Mouse (Mus musculus): ENCODE data around the gene Ccnb1ip1.

Ccnb1ip1 gene

DNA sequence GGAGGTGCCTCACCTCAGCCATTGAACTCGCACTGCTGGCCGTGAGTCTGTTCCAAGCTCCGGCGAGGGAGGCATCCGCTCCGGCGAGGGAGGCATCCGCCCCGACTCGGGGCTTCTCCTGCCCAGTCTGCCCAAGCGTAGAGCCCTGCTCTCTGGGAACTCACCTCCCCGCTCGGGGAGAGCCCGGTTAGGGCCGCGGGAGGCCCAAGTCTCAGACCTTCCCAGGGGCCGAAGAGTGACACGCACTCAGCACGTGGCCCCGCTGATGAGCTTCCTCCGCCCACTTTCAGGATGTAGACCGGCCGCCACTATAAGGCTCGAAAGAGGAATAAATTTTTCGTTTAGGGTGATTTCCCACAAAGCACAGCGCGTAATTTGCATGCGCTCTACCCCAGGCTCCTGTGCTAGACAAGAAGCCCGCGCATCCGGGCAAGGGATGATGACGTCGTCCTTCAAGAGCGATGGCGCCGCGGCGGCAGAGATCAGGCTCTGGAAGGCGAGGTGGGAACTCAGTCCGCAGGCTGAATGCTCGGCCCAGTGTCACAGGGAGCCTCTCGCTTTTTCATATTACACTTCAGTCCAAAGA, at the start of gene Ccnb1ip1, which contains the start of gene Parp2:
Ccnb1ip1 (minus strand) TSS at position 246 of the 586 bp plus-strand sequence.
Parp2 (plus strand) TSS at position 355 of the 586 bp plus-strand sequence.
- in situ Hi-C loops (cut with MboI): loop anchor here (10.0 kb wide), 2 partner anchors 127 to 257 kb away; partner anchors contain the start of genes Pip4p1 and Pnp

DNA sequence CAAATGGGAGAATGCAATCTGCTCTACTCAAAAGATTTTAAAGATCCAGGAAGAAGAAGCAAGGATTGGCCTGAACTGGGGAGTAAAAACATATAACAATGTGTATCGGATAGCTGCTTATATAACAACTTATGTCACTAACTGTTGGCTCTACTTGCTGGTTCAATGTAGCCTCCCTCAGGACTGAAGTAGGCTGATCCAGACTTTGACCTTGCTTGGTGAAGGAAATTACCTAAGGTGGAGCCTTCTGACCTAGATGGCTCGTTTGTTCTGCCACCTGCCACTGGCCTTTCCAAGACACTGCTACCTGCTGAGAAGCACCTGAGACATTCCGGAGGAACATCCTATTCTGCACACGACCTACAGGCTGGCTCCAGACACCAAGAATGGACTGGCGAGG, 48.3 kb upstream of the Ccnb1ip1 start:
- in situ Hi-C loops (cut with MboI): no loop called here

DNA sequence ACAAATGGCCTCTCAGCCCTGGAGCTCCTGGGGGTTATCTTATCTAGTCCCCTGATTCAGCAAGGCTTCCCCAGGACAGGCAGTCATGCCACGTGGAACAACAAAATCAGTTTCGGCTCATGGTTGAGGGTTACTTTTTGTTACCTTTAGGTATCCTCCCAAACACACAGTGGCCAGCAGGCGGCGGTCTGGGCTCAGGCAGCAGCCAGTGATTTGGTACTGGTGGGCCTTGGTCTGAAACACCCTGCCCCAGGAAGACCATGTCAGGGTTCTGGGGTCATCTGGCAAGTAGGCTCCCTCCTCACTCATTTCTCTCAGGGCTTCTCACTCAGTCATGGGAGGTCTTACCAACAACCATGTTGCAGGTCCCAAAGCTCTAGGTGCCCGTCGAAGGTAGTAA, 29.7 kb upstream of the Ccnb1ip1 start:
- in situ Hi-C loops (cut with MboI): no loop called here

DNA sequence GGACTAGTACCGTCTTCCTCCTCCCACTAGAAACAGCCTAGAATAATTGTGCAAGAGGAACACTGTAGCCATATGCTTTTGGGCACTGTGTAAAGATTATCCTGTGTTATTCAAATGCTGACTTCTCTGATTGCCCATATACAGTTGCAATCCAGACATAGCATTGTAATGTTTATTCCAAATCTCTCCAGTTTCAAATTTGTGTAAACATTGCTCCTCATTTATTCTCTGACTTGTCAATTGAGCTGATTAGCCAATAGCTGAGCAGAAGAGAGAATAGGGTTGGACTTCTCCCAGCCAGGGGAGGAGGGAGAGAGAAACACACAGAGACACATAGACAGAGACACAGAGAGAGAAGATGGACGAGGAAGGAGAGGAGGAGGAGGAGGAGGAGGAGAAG, 26.9 kb upstream of the Ccnb1ip1 start:
- in situ Hi-C loops (cut with MboI): no loop called here

DNA sequence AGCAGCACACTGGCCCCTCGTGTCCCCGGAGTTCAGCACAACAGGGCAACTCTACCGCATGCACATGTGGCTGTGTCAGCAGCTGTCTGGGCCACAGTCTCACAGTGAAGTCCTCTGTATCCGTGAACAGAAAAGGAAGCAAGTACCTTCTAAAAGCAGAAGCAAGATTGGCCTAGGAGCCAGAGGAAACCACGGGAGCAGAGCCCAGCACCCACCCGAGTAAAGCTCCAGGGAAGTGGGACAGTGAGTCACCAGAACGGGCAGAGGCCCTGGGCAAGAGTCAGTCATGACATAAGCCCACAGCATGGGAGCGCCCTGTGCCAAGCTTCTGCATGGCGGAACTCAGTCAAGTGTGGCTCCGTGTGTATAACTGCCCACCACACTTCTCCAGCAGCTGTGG, 26.4 kb upstream of the Ccnb1ip1 start:
- in situ Hi-C loops (cut with MboI): no loop called here

DNA sequence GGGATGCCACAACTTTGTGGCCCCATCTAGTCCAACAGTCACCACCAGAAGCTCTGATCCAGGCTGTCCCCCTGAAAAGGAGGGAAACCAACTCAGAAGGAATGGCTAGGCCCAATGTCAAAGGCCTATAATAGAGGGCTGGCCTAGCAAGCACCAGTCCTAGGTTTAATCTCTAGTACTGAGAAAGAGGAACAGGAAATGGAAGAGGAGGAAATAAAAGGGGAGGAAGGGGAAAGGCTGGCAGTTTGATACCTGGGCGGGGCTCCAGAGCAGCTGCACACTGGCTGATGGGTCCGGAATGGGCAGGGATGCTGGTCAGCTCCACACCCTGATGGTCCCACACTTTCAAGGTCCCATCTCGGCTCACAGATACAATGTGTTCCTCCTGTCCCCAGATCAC, 22.3 kb upstream of the Ccnb1ip1 start:
- in situ Hi-C loops (cut with MboI): loop anchor here (10.0 kb wide), 1 partner anchor 95 kb away; the partner anchor contains the start of genes Apex1 and Osgep

DNA sequence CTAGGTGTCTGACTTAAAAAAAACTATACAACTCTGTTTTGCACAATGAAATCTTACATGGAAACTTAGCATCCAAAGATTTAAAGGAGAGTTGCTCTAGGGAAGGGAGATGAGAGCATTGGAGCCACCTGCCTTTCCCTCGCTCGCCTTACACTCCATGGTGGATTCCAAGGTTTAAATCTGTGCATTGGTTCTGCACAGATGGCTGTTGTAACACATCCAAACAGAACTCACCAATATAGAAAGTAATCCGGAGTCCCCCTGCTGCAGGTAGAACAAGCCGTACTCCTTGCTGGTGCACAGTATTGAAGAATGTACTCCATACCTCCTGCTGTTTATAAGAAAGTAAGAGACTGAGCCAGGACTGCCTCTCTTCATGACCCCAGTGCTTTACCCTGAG, 19.0 kb upstream of the Ccnb1ip1 start:
- in situ Hi-C loops (cut with MboI): loop anchor here (10.0 kb wide), 1 partner anchor 98 kb away; the partner anchor contains the start of genes Apex1 and Osgep

DNA sequence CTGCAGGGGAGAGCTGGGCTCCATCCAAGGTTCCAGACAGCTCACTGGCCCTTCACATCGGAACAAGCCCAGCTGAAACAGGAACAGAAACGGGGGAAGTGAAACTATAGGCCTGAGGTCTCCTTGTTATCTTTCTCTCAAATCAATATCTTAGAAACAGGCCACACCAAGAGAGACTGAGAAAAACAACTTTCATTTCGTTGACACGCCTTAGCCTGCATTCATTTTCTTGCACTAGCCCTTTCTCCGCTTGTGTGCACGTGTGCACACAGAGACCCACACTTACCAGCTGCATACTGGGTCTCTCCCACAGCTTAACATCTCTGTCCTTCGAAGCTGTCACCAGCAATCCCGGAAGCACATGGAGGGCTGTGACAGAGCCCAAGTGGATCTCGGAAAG, 16.7 kb upstream of the Ccnb1ip1 start:
- in situ Hi-C loops (cut with MboI): loop anchor here (10.0 kb wide), 1 partner anchor 101 kb away; the partner anchor contains the start of genes Apex1 and Osgep

DNA sequence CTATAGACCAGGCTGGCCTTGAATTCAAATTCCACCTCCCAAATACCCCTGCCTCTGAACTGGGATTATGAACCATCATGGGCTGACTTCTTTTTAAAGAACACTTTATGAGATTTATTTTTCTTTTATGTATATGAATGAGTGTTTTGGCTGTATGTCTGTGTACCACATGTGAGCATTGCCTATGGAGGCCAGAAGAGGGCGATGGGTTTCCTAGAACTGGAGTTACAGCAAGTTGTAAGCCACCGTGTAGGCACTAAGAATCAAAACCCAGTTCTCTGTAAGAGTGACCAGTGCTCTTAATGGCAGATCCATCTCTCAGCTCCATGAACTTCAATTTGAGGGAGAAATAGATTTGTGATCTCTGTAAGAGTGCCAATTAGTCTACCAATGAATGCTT, 15.7 kb upstream of the Ccnb1ip1 start:
- in situ Hi-C loops (cut with MboI): loop anchor here (10.0 kb wide), 1 partner anchor 102 kb away; the partner anchor contains the start of genes Apex1 and Osgep

DNA sequence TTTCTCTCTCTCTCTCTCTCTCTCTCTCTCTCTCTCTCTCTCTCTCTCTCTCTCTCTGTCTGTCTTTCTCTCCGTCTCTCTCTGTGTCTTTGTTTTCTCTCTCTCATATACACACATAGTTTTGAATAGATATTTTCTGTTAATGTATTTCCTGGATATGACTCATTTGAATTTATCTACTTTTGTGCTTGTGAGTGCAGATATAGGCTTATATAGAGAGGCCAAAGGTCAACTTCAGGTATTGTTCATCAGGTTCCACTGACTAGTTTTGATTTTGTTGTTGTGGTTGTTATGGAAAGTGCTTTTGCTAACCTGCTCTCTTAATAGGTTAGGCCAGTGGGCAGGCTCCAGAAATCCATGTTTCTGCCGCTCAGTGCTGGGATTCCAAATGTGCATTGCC, 5.5 kb upstream of the Ccnb1ip1 start:
- in situ Hi-C loops (cut with MboI): no loop called here

DNA sequence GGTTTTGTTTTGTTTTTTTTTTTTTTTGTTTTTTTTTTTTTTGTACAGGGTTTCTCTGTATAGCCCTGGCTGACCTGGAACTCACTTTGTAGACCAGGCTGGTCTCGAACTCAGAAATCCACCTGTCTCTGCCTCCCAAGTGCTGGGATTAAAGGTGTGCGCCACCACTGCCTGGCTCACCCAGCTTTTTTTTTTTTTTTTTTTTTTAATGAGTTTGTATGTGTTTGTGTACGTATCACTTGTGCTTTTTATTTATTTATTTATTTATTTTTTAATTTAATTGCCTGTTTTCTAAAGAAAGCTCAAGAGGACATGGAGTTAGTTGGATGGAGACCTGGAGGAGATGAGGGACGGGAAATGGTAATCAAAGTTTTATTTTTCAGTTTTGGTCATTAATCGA, 1.1 kb downstream of the Ccnb1ip1 start:
- in situ Hi-C loops (cut with MboI): loop anchor here (10.0 kb wide), 2 partner anchors 128 to 258 kb away; partner anchors contain the start of genes Pip4p1 and Pnp

DNA sequence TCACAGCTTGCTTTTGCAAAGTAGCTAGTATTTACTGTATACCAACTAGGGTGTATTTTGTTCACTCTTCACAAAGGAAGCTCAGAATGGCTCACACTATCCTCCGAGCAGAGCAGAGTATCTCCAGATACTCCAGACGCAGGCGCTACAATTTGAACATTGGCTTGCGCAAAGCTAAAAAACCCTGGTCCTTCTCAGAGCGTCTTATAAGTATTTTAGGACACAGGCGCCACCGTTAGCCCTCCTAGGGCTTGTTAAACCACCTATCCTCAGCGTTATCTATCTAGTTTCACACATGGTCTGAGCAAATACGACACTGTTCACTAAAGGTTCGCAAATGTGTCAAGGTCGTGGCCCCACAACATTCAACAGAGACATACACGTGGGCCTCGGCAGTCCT, 2.8 kb downstream of the Ccnb1ip1 start:
- in situ Hi-C loops (cut with MboI): loop anchor here (10.0 kb wide), 2 partner anchors 130 to 260 kb away; partner anchors contain the start of genes Pip4p1 and Pnp

DNA sequence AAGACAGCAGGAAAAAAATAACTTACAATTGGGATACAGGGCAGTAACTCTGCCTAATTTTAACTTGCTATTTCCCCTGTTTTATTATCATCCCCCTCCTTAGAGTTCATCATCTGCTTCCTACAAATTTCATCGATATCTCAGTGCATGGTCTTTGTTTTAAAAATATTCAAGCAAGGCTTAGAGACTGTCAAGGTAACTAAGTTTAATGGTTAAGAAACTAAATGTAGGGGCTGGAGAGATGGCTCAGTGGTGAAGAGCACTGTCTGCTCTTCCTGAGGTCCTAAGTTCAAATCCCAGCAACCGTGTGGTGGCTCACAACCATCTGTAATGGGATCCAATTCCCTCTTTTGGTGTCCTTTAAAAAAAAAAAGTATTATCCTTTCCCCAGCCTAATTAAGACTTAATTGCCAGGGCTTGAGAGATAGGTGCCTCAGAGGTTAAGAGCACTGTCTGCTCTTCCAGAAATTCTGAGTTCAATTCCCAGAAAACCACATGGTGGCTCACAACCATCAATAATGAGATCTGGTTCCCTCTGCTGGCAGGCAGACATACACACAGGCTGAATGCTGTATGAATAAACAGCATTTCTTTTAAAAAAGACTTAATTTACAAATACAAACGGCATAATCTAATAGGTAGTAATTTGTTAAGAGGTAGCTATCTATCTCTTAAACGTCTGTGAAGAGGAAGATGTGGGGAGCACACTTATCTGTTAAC, 4.5 kb downstream of the Ccnb1ip1 start:
- in situ Hi-C loops (cut with MboI): loop anchor here (10.0 kb wide), 2 partner anchors 132 to 262 kb away; partner anchors contain the start of genes Pip4p1 and Pnp

DNA sequence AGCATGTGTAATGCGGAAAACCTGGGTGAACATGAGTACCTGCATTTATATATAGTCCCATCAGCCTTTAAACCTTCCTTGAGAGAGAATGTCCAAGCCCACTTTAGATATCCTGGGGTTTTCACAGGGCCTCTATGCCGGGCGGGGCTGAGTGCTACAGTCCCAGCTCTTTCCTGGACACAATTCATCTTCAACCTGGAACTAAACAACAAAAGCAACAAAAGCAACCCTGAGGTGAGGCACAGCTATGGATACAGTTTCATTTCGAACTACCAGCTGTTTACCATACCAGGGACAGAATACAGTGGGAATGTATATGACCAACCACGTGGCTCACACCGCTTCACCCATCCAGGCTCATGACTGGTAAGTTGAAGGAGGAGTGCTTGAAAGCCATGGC, 5.1 kb downstream of the Ccnb1ip1 start:
- in situ Hi-C loops (cut with MboI): loop anchor here (10.0 kb wide), 2 partner anchors 132 to 262 kb away; partner anchors contain the start of genes Pip4p1 and Pnp

DNA sequence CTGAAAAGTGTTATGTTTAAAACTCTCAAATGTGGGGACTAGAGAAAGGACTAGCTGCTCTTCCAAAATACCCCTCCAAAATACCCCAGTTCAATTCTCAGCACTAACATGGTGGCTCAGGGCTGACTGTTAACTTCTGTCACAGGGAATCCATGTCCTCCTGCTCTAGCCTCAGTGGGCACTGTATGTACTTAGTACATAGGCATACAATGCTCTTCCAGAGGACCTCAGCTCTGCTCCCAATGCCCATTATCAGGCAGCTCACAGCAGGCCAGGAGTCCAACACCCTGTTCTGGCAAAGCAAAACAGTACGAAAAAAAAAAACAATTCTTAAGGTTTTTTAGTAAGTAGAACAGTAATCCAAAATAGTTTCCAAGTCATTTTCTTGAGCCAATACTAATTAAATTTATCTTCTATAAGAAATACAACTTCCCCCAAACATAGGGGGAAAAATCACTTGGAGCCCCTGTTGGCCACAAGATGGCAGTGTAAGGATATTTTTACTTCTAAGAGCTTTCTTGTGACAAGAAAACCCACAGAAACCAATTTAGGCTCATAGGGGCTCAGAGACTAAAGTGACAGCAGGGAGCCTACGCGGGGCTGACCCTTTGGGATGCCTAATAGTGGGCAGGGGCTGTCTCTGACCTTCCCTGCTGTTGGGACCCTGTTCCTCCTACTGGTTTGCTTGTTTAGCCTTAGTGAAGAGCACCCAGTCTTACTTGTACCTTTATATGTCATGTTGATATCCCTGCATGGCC, 7.9 kb downstream of the Ccnb1ip1 start:
- in situ Hi-C loops (cut with MboI): loop anchor here (10.0 to 25.0 kb wide), 3 partner anchors 135 to 463 kb away; partner anchors contain the start of genes Pip4p1, Pnp and Rnase2a

DNA sequence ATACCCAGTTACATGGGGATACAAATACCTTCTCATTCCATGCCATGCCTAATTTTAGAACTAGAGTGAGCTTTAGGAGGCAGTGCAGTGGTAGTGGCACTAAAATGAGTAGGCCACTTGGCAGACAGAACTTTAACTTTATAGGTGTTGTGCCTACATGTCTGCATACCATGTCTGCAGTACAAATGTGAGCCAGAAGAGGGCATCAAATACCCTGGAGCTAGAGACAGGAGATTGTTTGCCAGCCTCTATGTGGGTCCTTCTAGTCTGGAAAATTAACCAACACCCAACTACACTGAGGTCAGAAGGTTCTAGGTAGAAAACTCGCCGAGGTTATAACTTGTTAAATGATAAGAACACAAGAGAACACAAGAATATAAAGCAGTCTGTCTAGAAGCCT, 9.0 kb downstream of the Ccnb1ip1 start:
- in situ Hi-C loops (cut with MboI): loop anchor here (25.0 kb wide), 1 partner anchor 464 kb away; the partner anchor contains the start of gene Rnase2a

DNA sequence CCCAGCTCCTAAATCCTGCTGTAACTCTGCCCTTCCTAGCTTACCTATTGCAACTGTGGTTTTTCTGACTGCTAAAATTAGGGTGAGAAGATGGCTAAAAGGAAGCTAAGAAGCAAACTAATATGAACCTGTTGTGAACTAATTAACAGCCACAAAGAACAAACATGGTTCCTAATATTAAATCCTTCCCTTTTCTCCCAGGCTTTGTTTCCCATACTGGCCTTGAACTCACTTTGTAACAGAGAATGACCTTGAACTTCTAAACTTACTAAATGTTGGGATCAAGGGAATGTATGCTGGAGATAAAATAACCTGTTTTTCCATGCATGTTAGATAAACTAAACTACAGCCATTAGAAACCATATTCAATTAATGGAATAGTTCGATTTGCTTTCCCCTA, 11.1 kb downstream of the Ccnb1ip1 start:
- in situ Hi-C loops (cut with MboI): loop anchor here (25.0 kb wide), 1 partner anchor 466 kb away; the partner anchor contains the start of gene Rnase2a

DNA sequence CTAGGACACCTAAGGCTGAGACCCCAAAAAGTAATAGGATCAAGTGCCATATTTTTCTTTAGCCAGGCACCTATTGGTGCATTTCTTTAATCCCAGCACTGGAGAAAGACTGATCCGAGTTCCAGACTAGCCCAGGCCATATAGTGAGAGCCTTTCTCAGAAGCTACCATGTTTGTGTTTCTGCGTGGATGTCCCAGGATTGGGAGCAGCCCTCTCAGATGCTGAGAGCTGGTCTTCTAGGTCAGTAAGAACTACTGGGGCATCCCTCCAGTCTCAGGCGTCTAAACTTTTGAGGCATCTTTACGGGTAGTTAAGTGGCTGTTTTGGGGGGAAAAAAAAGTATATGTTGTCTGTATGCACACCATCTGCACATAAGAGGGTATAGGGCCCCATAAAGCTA, 11.6 kb downstream of the Ccnb1ip1 start:
- in situ Hi-C loops (cut with MboI): loop anchor here (25.0 kb wide), 1 partner anchor 466 kb away; the partner anchor contains the start of gene Rnase2a

DNA sequence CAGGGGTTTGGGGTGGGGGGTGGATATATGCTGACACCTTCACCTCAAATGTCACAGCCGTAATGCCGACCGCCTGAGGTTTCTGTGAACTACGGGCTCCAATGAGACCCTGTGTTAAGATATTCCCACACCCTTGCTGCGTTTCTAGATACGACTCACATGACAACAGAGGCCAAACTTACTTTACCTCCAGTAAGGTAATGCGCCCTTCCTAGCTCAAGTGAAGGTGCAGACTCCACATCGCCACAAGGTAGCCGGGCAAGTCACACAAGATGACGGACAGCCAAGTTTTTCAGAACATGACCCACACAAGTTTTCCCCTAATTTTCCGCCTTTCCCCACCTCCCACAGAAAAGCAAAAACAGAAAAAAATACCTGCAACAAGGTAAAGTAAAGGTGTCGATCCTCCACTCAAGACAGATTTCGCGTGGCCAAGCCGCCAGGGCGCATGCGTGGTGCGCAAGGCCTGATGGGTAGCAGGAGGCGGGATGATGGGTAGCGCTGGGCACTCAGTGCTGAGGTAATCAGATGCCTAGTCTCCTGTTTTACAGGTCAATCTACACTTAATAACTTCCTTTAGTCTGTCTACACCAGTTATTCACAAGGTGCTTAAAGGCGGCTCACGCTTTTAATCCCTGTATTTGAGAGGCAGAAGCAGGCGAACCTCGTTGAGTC, 12.1 kb downstream of the Ccnb1ip1 start:
- in situ Hi-C loops (cut with MboI): loop anchor here (25.0 kb wide), 1 partner anchor 467 kb away; the partner anchor contains the start of gene Rnase2a

DNA sequence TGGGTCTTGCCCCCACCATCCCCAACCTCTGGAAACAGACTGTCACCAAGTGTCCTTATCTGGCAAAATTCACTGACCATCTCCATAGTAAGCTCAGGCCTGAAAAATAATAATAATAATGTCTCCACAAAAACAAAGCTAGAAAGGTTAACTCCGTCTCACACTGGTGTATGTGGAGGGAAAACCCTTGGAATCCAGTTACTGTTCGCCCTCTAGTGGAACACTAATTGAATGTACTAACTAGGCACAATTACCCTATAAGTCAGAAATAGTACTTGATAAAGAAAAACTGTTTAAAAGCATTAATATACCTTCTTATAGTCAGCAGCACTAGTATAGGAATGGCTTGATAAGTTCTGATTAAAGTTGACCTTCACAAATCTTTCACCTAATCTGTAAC, 19.4 kb downstream of the Ccnb1ip1 start:
- in situ Hi-C loops (cut with MboI): loop anchor here (25.0 kb wide), 1 partner anchor 474 kb away; the partner anchor contains the start of gene Rnase2a

DNA sequence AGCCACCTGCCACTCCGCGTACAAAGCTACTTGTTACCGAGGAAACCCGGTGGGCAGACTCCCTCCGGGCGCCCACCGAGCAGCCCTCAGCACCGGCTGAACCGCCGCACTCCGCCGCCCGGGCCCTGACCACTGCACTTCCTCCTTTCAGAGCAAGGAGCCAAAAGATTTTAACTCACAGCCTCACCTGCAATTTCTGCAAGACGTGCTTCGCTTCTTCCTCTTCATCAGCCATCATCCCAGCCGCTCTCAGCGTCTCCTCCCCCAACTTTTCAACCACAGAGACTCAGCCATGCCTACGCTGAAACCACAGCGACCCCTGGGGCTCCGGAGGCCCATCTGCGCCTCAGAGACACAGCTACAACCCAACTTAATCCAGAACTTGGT, 22.3 kb downstream of the Ccnb1ip1 start, which contains the start of gene Ttc5:
Ttc5 (minus strand) TSS at position 269 of the 387 bp plus-strand sequence.
- in situ Hi-C loops (cut with MboI): loop anchor here (25.0 kb wide), 1 partner anchor 477 kb away; the partner anchor contains the start of gene Rnase2a

Data from mature B cell (primary cell).